Mouse (Mus musculus): ENCODE measurements around the gene Scube1. TPM values are rescaled to one million over a fixed set of nuclear protein-coding genes. Genes with fewer than 3 reads are reported as not detected.

The Scube1 gene
- polyA plus RNA-seq, 1 experiment, result 2.9 TPM

DNA sequence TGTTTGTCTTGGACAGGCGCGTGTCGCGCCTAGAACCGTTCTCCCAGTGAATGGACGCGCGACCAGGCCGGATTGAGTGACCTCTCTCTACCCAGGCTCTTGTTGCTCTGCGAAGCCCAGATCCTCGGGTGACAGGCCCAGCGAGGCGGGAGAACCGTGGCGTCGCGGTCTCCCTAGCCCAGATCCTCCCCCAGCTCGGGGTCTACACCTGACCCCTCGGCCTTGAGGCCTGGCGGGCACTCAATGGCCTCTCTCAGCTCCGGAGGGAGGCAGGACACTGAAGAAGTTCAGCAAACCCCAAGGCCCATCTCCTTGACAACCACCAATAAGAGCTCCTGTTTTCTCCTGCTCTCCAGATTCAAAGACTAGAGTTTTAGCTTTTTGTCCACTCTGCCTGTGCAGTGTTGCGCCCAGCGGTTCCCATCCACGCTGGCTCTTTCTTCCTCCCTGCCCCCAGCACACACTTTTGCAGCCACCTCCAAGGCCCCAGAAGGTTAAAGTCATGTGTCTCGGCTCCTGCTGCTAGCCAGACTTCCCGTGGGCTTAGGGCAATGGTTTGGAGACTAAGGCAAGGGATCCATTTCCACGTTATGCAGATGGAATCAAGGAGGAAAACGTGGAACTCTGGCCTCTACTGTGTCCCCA is 857 bp upstream of the Scube1 start:
- Histone ChIP-seq H3K27me3 (ENCODE audit: control insufficient read depth, insufficient read depth, low read length) (peaks cover 5% of the 10 kb centered on the region; the same call in 1 of the 2 replicates), H3K4me1 (ENCODE audit: control insufficient read depth, insufficient read depth, low read length) (peaks cover 2% of the 10 kb centered on the region; the same call in 1 of the 2 replicates), H3K4me3 (replicated peaks; ENCODE audit: insufficient read depth, low read depth, low read length) (no peak overlapping the region), H3K27ac (ENCODE audit: insufficient read depth, low read length) (no peak overlapping the region)
- WGBS, result 36% methylated on average over 28 of the region's 28 CpGs
- no peak for DNase-seq
- TF ChIP-seq POLR2A (IDR thresholded peaks at IDR 0.05; ENCODE audit: borderline replicate concordance, insufficient read depth, low read length) (no peak), CTCF (IDR thresholded peaks at IDR 0.05; ENCODE audit: borderline replicate concordance, insufficient read depth, low read depth, low read length) (no peak)

DNA sequence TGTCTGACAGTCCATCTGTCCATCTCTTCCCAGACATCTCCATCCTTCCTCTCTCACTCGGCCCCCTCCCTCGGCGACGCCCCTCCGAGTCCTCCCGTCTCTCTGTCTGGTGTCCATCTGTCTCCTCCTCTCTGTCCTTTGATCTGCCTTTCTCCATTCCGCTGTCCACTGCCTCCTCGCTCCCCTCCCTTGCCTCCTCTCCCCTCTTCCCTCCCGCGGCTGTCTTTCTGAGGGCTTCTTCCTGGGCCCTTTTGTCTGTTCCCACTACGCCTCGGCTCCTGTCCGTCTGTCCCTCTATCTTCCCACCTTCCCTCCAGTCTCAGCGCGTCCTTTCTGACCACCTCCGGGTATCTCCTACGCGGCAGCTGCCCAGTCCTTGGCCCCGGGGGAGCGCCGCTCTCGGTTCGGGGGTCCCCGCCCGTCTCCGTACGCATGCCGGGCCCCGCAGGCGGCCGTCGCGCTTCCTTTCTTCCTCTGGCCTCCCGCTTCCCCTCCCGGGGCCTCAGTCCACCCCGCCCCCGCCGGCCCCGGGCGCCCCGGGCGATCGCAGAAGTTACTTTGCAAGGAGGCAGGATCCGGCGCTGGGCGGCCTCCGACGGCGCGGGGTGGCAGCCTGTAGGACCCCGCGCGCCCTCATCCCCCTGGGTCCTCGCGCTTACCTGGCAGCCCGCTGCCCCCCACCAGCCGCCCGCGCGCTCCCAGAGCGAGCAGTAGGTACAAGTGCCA is 498 bp downstream of the Scube1 start:
- Histone ChIP-seq H3K27me3 (ENCODE audit: control insufficient read depth, insufficient read depth, low read length) (peaks cover 5% of the 10 kb centered on the region; the same call in 1 of the 2 replicates), H3K27ac (ENCODE audit: insufficient read depth, low read length) (no peak overlapping the region), H3K4me3 (replicated peaks; ENCODE audit: insufficient read depth, low read depth, low read length) (peak overlapping the region; percentile 22), H3K4me1 (ENCODE audit: control insufficient read depth, insufficient read depth, low read length) (peaks cover 2% of the 10 kb centered on the region; the same call in 1 of the 2 replicates)
- TF ChIP-seq POLR2A (IDR thresholded peaks at IDR 0.05; ENCODE audit: borderline replicate concordance, insufficient read depth, low read length), result no peak
- no peak for TF ChIP-seq CTCF (IDR thresholded peaks at IDR 0.05; ENCODE audit: borderline replicate concordance, insufficient read depth, low read depth, low read length)
- no peak for DNase-seq
- WGBS, result 1% methylated on average over 61 of the region's 61 CpGs

DNA sequence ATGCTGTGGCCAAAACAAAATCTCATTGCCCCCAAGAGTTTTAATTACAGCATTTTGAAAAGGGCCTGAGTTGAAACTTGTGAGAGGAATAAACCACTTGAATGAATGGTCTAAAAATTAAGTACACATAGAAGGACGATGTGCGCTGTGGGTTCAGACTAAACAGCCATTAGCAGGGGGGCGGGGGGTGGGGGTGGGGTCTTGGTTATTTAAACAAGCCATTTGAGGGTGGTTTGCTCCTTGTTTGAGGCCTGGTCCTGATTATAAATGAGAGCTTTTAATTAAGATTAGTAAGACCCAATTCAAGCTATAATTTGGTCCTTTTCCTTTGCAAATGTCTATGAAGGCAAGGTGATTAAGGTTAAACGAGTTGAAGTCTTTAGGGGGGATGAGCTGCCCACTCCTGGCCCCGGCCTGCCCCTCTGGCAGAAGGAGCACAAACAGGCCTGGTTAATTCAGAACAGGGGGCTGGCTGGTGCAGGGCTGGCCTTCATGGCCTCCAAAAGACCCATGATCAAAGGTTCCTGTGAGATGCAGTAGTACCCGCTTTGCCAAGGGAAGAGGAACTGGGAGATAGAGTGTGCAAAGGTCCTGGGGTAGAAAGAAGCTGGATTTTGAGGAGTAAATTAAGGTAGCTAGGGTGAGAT is 9.1 kb downstream of the Scube1 start:
- no peak overlapping the region for H3K4me3 ChIP-seq (replicated peaks; ENCODE audit: insufficient read depth, low read depth, low read length)
- no peak overlapping the region for H3K27ac ChIP-seq (ENCODE audit: insufficient read depth, low read length)
- WGBS, result 87% methylated on average over 6 of the region's 6 CpGs
- no peaks in the 10 kb centered on the region for H3K27me3 ChIP-seq (ENCODE audit: control insufficient read depth, insufficient read depth, low read length)
- no peaks in the 10 kb centered on the region for H3K4me1 ChIP-seq (ENCODE audit: control insufficient read depth, insufficient read depth, low read length)
- no peak for TF ChIP-seq CTCF (IDR thresholded peaks at IDR 0.05; ENCODE audit: borderline replicate concordance, insufficient read depth, low read depth, low read length)
- TF ChIP-seq POLR2A (IDR thresholded peaks at IDR 0.05; ENCODE audit: borderline replicate concordance, insufficient read depth, low read length), result no peak
- DNase-seq, result no peak

DNA sequence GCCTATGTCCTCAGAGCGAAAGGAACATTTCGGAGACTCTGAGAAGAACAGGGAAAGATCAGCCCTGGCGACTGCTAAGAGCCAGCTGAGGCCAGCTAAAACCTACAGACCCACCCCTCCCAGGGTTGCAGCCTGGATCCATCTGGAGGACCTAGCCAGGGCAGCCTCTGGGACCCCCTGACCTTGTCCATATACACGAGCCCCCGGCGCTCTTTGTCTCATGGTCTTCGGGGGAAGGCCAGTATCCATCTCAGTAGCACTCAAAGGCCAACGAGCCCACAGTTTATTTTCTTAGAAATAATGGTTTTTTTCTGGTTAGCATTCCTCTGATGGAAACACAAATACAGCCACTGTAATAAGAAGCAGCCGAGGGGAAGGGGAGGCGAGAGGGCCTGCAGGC is 12.0 kb downstream of the Scube1 start:
- WGBS, result 96% methylated on average over 10 of the region's 10 CpGs
- no peak for TF ChIP-seq CTCF (IDR thresholded peaks at IDR 0.05; ENCODE audit: borderline replicate concordance, insufficient read depth, low read depth, low read length)
- no peak for TF ChIP-seq POLR2A (IDR thresholded peaks at IDR 0.05; ENCODE audit: borderline replicate concordance, insufficient read depth, low read length)
- no peak for DNase-seq
- Histone ChIP-seq H3K27me3 (ENCODE audit: control insufficient read depth, insufficient read depth, low read length) (no peaks in the 10 kb centered on the region), H3K4me1 (ENCODE audit: control insufficient read depth, insufficient read depth, low read length) (no peaks in the 10 kb centered on the region), H3K4me3 (replicated peaks; ENCODE audit: insufficient read depth, low read depth, low read length) (no peak overlapping the region), H3K27ac (ENCODE audit: insufficient read depth, low read length) (no peak overlapping the region)

DNA sequence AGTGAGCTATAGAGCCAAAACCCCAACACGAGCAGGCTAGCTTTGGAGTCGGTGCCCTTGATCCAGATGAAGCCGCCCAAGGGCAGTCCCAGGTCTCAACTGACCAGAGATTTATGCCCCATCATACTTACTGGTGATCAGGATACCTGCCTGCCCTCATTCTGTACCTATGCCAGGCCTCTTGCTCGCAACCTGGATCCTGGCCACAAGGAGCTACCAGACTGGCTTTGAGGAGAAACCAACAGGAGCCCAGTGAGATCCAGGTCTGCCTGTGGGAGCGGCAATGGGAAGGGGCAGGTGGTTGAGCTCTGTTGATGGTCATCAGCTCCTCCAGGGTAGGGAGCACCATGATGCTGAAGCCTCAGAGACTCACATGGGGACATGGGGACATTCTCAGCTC is 12.5 kb downstream of the Scube1 start:
- 57% methylated on average over 5 of the region's 5 CpGs for WGBS
- TF ChIP-seq CTCF (IDR thresholded peaks at IDR 0.05; ENCODE audit: borderline replicate concordance, insufficient read depth, low read depth, low read length), result no peak
- TF ChIP-seq POLR2A (IDR thresholded peaks at IDR 0.05; ENCODE audit: borderline replicate concordance, insufficient read depth, low read length), result no peak
- no peak for DNase-seq
- Histone ChIP-seq H3K4me1 (ENCODE audit: control insufficient read depth, insufficient read depth, low read length) (no peaks in the 10 kb centered on the region), H3K4me3 (replicated peaks; ENCODE audit: insufficient read depth, low read depth, low read length) (no peak overlapping the region), H3K27me3 (ENCODE audit: control insufficient read depth, insufficient read depth, low read length) (no peaks in the 10 kb centered on the region), H3K27ac (ENCODE audit: insufficient read depth, low read length) (no peak overlapping the region)

DNA sequence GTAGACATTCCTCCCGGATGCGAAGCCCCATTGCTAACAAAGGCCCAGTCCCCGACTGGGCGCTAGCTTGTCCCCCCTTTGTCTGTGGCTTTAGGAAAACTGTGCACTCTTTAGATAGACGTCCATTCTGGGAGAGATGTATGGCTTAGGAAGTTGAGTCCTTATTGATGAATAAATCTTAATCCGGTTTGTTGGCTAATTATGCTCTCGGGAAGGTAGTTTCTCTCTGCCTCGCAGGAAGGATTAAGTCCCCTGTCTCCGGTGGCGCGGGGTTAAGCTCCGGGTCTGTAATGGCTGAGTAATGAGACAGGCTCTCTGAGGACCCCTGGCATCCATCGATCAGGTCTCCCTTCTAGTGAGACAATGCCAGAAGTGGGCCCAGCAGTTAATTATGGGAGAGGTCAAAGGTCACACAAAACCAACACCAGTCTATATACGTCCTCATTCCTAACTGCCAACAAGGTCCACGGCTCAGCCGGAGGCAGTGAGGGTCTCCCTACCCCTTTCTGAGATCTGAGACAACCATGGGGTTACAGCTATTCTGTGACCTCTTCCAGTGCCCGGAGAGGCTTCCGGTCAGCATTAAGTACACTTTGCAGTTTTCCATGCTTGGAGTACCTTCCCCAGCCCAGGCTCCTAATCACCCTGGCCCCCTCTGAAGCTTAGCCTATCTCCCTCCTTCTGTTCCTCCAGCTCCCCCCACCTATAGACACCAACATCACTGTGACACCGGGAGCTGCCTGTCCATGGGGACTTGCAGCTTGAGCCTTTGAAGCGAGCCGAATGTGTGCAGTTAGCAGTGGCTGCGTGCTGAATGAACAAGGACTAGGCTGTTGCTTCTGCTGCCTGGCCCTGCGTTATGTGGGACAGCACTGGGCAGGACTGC is 14.7 kb downstream of the Scube1 start:
- Histone ChIP-seq H3K4me1 (ENCODE audit: control insufficient read depth, insufficient read depth, low read length) (no peaks in the 10 kb centered on the region; the same call in 1 of the 2 replicates), H3K4me3 (replicated peaks; ENCODE audit: insufficient read depth, low read depth, low read length) (no peak overlapping the region), H3K27ac (ENCODE audit: insufficient read depth, low read length) (no peak overlapping the region), H3K27me3 (ENCODE audit: control insufficient read depth, insufficient read depth, low read length) (no peaks in the 10 kb centered on the region)
- DNase-seq, result no peak
- TF ChIP-seq POLR2A (IDR thresholded peaks at IDR 0.05; ENCODE audit: borderline replicate concordance, insufficient read depth, low read length) (no peak), CTCF (IDR thresholded peaks at IDR 0.05; ENCODE audit: borderline replicate concordance, insufficient read depth, low read depth, low read length) (no peak)
- WGBS, result 73% methylated on average over 23 of the region's 23 CpGs

DNA sequence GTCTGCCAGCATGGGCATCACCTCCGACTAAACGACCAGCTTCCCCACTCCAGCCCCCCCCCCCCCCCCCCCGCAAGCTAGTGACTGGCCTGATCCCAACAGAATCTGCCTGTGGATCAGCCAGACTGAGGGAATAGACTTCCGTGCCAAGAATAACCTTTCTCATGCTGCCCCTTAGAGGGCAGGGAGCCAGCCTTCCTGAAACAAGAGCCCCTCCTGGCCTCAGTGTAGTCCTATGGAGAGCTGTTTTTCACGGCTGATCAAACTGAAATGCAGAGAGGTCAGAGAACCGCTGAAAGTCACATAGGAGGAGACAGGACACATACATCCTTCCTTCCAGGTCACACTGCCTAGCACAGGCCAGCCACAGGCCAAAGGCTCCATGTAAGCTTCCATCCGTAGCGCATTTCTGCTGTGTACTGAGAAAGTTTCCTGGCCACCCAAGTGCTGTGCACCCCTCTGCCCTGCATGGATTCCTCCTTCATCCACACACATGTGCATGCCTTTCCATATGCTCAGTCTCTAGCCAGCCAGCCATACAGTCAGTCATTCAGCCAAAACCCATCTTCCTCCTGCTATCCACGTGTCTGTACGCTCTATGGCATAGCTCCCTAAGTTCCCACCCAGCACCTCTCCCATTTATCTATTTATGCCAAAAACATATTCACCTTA is 18.2 kb downstream of the Scube1 start:
- DNase-seq, result no peak
- WGBS, result 20% methylated on average over 10 of the region's 10 CpGs
- Histone ChIP-seq H3K27ac (ENCODE audit: insufficient read depth, low read length) (no peak overlapping the region), H3K27me3 (ENCODE audit: control insufficient read depth, insufficient read depth, low read length) (no peaks in the 10 kb centered on the region), H3K4me1 (ENCODE audit: control insufficient read depth, insufficient read depth, low read length) (no peaks in the 10 kb centered on the region; the same call in 1 of the 2 replicates), H3K4me3 (replicated peaks; ENCODE audit: insufficient read depth, low read depth, low read length) (no peak overlapping the region)
- TF ChIP-seq POLR2A (IDR thresholded peaks at IDR 0.05; ENCODE audit: borderline replicate concordance, insufficient read depth, low read length), result no peak
- no peak for TF ChIP-seq CTCF (IDR thresholded peaks at IDR 0.05; ENCODE audit: borderline replicate concordance, insufficient read depth, low read depth, low read length)

All from cerebellum, adult 2 months (tissue).